Mouse (Mus musculus) testis, postnatal 14 days (tissue): ENCODE measurements at regions not wholly inside any gene's neighbourhood (a gene's known extent, or its start where the extent isn't known, plus 50 kb on each side); places are given as distances from the start of the nearest gene placed in this dataset.

Experiments
- DNase-seq: peaks from one replicate; pipeline ENCODE4 v3.0.0; 2021; ENCODE audit warnings: low spot score

DNA sequence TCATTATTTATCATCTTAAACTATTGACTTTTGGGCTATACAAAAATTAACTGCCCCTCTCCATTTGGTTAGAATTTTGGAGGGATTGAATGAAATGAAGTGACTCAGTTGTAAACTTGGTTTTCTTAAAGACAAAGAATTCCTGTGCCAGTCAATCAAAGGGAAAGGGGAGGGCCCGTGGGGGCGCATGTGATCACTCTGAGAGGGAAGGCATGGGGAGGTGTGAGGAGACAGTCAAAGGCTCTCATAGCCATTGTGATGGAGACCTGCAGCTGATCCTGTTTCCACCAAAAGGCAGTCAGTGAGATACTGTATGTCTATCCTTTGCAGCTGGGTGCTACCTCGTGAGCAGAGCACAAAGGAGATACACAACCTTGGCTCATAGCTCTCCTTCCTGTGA is 156.6 kb upstream of the Slc24a2 start:
- no peak for DNase-seq

DNA sequence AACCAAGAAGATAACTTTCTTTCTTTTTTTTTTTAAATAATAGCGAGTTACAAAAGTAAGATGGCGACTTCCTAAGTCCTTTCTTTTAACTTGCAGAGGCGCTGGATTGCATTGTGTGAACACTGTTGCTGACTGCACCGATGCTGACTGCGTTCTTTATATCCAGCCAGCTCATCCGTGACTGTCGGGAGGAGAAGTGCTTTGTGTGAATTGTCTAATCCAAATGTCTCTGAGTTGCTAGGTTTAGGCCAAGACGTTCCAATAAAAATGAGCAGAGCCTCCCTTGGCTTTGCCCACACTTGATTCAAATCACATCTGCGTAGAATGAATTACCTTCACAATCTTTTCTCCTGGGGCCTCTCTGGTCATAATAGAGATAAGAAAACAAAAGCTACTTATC is 156.0 kb upstream of the Slc24a2 start:
- no peak for DNase-seq

DNA sequence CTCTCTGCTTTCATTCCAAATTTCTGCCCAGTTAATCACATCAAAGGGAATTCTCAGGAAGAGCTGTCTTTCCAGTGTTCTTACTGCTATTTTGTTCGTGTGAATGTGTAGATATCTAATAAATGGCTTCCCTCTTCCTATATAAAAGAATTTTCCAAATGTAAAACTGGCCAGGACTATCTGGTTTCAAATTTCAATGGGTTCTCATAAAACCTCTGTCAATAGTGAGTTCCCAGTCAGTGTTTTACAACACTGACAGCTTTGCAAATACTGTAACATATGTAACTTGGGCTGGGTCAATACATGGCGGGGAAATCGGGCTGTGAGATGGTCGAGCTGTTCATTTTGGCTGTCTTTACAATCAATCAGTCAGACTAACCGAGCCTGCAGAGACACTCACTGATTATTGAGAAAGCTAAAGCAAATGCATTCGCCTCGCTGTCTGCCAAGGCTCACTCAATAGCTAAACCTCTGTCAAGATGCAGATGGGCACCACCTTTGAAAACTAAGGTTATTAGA is 155.0 kb upstream of the Slc24a2 start:
- DNase-seq = no peak

DNA sequence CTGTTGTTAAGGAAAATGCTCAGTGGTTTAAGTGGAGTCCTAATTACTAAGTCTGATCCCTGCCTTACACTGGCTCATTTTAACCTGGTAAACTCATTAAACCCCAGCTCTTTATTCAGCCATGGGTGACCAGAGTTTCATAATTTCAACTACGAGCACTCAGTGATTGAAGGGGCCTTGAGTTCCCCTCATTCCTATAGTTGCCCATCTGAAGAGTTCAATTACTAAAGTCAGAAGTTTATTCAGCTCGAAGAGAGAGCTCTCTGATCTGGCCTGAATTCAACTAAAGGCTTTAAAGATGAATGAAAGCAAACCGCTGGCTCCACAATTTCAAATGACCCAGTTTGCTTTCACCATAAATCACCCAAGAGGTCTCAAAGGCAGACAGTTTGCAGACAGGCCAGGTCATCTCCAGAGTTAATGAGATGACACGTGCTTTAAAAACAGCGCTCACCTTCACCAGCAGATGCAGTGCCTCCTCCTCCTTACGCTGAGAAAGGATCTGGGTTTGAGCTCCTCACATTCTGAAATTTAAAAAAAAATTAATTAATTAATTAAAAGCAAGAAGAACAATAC is 154.3 kb upstream of the Slc24a2 start:
- no peak for DNase-seq

DNA sequence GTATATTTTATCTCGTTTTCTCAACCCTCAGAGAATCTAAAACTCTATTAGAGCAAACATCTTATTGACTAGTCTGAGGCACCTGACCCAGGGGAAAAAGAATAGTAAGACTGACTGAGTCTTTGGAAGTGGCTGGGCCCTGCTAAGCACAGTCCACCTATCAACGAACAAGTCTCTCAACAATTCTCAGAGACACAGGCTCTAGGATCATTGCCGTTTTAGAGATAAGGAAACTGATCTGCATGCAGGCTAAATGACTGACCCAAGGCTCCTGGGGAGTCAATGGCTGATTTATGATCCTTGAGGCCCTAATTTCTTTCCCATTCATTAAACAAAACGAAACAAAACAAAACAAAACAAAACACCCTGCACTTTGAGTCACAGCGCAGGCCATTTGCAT is 150.4 kb upstream of the Slc24a2 start:
- no peak for DNase-seq

DNA sequence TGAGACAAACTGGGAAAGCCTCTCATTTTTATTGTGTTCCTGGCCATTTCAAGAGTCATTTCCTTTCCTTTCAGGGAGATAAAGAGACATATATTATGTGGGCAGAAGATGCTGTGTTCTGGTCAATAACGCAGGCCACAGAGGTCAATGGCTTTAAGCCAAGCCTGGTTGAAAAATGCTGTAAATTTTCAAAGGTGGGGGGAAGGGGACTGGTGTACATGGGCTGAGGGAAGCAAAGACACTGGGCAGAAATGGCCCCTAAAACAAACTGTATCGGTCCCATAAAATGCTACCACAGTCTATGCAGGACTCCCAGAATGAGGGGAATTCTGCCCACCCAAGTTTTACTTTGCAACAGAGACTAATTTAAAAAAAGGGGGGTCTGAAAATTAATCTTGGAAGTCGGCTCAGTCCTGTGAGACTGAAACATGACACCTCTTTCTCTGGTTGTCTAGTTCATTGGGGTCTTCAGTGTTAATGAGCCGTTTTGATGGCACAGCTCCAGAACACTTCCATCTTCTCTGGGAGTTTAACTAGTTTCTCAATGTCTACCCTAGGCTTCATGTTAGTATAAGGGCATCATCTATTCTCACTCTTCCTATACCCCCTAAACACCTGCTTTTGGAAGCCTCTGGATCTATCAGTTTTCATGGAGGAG is 149.4 kb upstream of the Slc24a2 start:
- no peak for DNase-seq

DNA sequence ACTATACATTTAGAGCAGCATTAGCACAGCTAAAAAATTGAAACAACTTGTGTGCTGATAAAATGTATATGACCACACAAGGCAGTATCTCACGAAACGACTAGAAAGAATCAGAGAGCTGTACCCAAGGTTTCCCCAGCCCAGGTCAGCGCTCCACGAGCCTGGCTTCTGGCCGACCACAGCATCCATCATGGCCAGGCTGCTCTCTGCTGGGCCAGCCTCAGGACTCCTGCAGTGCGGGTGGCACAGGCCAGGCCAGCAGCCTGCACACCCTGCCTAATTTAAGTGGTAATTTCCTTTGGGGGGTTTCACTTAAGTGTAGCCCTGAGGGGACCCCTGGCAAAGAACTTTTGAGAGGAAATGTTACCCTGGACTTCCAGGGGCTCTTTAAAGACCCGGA is 141.7 kb upstream of the Slc24a2 start:
- no peak for DNase-seq

DNA sequence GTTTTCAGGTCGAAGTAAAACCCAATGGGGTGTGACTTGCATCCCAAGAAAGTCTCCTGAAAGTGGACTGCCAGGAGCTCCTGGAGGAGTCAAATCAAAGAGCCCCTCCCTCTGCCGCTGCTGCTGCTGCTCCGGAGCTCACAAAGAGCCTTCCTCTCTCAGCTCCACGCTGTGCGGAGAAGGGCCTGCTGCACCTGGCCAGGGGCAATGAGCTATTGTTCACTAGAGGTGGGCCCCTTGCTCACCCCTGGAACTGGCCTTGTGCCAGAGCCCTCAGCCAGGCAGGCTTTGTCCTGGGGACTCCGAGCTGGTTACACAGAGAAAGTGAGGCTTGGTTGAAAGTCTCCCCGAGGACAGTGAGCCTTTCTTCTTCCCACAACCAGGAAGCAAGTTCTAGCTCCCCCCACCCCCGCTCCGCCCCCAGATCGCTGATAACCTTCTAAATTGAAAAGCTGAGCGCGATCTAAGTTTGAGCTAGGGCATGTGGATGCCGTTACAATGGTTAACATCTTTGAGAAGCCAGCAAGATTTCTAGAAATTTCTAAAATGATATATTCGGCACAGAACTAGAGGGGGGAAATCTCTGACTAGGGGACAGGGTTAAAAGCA is 139.5 kb upstream of the Slc24a2 start:
- DNase-seq = peak; percentile 25

DNA sequence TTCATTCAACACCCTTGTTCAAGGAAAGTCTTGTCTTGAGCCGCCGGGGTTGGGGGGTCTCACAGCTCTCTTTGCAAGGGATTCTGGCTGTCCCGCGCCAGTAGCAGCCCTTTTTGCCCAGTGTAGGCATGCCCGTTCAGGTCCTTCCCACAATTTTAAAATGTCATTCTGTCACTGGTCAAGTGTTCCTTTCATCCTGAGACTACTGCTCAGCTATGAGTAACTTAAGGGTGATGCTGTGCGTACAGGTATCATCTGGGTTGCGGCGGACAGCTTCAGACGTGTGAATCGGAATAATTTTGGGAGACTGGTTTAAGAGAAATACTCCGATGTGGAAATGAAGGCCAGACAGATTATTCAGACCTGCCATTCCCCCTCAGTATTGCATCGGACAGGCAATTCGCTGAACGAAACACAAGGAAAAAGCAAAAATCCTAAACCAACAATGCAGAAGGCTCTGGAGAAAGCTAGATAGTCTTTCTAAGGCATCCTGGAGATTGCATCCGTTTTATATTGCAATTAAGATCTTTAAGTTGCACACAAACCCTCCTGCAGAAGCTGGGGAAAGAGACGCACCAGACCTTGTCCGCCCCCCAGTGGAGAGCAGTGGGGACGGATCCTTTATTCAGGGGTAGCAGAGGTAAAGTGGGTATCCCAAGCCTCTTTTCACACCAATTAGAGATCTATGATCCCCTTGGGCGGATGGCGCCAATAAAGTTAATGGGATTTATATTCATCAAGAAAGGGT is 138.3 kb upstream of the Slc24a2 start:
- no peak for DNase-seq

DNA sequence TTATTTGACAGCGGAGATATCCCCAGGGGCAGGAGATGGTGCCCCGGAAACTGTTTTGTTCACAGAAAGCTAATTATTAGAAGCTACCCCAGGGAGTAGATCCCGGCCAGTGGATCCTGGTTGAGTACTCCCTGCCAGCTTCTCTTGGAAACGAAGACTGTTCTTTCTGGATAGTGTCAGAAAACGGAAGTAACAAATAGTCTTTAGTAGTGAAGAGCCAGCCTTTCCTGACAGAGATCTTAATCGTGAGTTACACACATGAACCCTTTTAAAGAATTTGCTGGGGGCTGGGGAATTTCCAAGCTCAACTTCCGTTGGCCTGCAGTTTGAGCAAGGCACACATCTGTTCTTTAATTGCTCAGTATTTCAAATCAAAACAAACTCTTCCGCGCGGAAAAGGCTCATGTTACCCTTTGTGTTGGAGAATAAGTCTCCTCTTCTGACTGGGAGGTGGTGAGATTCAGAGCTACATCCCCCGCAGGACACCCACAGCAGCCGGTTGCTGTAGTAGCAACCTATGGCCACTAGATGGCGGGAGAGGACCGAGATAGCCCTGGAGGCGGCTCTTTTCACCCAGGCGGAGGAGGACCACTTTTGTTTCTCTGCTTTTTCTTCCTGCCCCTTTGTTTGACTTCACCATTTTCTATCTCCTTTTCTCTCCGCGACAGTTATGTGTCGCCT is 137.6 kb upstream of the Slc24a2 start:
- peak; percentile 78 for DNase-seq

DNA sequence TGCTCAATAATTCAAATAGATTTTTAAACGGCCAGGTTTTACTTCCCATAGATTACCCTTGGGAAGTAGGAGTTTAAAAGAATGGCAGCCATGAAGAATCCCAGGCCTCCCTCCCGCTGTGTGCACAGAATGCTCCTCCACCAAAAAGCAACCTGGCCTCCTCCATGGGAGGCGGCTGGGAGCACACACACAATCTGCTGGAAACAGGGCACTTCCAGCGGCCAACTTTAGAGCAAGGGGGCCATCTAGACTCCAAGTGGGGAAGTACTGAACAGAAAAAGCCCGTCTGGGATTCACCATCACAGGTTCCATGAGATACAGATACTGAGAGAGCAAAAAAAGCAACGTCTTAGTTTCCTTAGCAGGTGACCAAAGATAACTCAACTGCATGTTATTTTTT is 131.9 kb upstream of the Slc24a2 start:
- no peak for DNase-seq

DNA sequence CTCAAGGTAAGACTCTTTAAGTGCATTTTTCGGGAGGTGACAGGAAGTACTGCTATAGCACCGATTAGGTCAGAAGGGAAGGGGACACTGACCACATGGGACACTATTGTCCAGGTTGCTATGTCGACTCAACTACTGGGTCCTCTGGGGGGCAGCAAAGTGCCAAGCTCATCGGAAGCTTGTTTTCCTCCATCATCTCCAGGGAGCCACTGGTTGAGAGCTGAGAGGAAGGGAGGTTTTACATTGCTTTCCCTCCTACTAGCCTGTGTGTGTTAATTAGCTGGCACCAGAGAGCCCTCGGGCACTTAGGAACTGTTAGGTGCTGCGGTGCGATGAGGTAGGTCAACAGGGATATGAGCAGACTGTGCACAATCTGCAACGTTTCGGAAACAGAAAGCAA is 129.2 kb upstream of the Slc24a2 start:
- peak; percentile 12 for DNase-seq

DNA sequence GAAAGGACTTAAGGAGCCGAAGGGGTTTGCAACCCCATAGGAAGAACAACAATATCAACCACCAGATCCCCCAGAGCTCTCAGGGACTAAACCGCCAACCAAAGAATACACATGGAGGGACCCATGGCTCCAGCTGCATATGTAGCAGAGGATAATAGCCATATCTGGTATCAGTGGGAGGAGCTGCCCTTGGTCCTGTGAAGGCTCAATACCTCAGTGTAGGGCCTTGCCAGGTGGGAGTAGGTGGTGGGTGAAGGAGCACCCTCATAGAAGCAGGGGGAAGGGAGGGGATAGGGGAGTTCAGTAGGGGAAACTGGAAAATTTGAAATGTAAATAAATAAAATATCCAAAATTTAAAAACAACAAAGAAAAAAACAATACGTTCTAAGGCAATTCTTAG is 128.7 kb upstream of the Slc24a2 start:
- no peak for DNase-seq

DNA sequence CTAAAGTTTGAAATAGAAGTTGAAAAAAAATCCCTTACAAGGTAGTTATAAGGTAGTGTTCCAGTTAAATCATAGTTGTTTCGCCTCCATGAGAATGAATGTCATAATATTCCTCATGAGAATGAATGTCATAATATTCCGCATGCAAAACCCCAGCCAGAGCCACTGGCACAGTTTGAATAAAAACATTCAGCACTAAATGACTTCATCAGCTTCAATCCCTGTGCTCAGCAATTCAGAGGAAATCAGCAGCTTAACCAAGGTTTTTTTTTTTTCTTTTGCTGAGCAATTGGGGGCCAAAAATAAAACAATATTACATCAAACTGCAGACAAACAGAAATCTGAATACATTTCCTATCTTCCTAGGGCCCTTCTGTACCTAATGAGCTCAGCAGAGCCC is 102.7 kb upstream of the Slc24a2 start:
- DNase-seq = no peak

DNA sequence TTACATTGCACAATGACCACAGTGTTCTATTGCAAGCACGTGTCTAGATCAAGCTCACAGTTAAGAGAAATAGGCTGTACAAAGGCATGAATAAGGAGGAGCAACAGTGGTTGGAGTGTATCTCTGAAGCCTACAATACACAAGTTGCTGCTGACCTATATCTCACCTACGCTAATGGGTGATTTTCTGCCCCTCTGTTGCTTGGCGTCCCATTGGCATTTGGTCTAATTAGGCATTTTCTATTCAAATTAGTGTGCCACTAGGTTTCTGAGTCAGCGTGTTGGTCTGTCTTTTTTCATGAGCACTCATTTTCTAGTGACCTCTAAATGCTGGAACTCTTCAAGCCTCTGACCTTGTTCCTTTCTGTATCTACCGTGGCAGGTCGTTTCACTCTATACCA is 98.9 kb upstream of the Slc24a2 start:
- no peak for DNase-seq

DNA sequence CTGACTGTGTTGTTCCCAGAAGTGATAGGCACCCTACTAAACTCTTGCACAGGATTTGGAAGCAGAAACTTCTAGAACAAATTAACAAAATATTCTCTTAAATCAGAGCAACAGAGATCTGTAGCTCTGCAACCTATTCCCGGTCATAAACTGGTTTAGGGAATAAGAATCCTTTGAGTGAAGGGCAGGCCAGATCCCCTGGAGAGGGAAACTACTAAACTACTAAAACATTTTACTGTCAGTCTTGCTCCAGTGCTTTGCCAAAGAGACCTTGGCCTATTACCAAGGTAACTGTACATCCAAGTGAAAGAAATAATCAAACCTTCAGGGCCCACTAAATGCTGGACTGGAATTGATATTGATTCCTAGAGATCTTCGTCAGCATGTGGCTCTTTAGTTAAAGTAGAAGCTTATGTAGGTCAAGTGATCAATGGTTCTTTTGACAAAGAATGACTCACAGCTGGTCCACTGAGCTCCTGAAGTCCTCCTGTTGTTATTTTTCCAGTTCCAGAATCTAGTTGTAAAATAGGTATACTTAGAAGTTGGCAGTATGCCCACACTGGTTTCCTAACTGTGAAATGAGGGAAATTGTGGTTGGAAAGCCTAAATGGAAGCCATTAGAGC is 91.6 kb upstream of the Slc24a2 start:
- DNase-seq = no peak

DNA sequence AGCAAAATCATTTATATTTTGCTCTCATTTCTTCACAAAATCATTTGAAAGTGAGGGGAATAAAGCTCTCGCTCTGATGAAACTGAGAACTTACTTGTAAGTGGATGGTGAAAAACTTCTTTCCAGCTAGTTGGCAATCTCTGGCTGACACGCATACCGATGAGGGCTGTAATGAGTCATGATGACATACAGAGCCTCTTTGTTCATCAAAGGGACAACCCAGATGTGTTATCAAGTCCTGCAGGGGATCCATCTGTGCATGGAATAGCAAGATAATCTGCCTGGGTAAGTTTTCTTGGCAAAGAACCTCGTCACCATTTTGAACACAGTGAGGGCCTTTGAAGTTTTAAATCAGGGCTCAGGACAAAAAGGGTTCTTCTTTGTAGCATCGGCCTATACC is 67.9 kb upstream of the Slc24a2 start:
- no peak for DNase-seq

DNA sequence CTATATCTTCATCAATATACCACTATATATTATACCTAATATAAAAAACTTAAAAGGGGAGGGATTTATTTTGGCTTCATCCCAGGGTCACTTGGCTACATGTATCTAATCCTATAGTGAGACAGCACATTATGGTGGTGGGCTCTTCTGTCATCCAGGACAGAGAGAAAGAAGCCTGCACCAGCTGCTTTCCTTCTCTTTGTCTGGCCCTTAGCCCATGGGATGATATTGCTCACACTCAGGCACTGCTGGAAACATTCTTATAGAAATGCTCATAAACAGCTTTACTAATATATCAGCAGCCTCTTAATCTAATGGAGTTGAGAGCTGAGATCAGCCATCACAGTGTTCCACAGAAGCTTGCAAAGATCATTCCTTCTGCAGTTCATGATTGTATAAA is 64.3 kb upstream of the Slc24a2 start:
- DNase-seq = no peak
